Mouse (Mus musculus): Measurements from ENCODE around the gene Ascl1.

DNA sequence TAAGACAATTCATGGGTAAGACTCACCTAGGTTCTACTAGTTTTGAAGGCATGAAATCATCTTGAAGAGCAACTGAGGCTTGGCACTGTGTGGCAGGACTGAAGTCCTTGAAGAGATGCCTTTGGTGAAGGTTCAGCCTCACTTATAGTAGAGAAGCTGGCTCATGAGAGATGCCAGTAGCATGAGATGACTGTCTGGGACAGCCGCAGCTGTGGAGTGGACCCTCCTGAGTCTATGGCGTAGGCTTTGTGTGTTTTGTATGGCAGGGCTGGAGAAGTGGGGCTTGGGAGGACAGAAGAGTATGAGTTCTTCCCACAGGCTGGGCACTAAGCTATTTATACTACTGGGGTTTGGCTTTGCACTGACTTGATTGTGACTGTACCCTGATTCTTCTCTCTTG, 3.6 kb upstream of the Ascl1 start:
- no peak for TF ChIP-seq CTCF (IDR thresholded peaks at IDR 0.05)
- TF ChIP-seq EP300 (IDR thresholded peaks at IDR 0.05) = no peak
